Mouse (Mus musculus) ES-CJ7 (cell line): Measurements from ENCODE around the gene Abcc6.
A peak's percentile ranks its signal among the peaks of the same experiment; 100 is the strongest.
"Not testable (repeated sequence)": the region's sequence is repeated elsewhere in the genome, so short reads cannot be mapped to it uniquely, and the experiment has no call there.

Source experiments
- DNase-seq: peaks from one replicate; pipeline ENCODE4 v3.0.0; 2011; ENCODE audit warnings: low read depth, low spot score

Gene Abcc6

DNA sequence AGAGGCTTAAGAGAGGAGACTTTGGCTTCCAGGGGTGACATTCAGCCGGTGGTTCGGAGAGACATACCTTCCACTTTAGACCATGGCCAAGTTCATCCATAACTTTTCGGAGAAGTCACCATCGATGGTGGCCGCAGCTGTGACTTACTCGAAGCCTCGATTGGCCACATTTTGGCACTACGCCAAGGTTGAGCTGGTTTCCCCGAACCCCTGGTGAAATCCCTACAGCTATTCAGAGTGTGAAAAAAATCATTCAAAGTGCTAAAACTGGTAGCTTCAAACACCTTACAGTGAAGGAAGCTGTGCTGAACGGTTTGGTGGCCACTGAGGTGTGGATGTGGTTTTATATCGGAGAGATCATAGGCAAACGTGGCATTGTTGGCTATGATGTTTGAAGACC is 96.3 kb downstream of the Abcc6 start:
- DNase-seq: not testable (repeated sequence)

GRCm38 (mm10) chr7:45929688-45930087 is 100.4 kb downstream of the Abcc6 start:
- no peak for DNase-seq

DNA sequence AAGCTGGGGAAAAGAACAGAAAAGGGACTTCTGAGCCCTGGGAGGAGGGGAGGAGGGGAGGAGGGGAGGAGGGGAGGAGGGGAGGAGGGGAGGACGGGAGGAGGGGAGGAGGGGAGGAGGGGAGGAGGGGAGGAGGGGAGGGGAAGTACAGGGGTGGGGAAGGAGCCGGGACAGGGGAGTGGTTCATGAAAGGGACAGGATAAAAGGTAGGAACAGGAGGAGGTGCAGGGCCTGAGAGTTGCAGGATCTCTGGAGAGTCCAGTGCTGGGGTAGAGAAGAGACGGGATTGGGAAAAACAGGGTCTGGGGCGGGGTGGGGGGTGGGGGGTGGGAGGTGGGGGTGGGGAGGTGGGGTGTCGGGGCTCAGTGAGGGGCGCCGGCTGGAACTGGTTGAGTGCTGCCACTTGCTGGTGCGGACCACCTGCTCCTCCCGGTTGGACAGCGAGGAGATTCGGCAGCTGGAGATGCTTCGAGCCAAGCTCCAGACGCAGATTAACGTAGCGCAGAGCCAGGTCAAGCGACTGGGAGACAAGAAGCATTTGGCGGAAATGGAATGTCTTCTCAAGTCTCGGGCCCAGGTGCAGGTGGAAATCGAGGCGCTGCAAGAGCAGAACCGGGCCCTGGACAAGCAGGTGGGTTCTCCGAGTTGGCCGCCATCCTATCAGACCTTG is 101.3 kb downstream of the Abcc6 start:
- DNase-seq: peak; percentile 75

- DNase-seq: peak; percentile 76
Measured at GRCm38 (mm10) chr7:45924429-45924816, 105.7 kb downstream of the Abcc6 start.

DNA sequence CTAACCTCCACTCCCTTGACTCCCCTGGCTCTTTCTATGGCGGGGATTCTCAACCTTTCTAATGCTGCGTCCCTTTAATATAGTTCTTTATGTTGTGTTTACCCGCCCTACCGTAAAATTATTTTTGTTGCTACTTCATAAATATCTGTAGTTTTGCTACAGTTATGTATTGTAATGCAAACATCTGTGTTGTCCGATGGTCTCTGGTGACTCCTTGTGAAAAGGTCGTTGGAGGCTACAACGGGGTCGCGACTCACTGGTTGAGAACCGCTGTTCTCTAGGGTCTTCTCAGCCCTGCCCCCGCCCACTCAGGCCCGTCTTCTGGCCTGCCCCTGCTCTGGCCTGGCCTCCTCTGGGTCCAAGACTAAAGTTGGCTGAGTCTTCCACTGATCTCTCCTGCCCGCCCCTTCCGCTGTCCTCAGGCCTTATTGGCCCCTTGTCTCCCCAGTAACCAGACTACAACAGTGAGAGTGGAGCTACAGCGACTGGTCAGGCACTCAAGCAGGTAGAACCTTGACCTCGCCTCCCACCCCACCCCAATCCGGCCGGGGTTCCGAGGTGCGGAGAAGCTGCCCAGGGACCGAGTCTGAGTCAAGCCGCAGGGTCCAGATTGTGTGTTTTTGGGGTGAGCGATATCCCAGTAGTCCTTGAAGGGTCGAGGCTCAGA is 106.2 kb downstream of the Abcc6 start, which contains the start of gene Ccdc114:
Ccdc114 (plus strand) TSS at position 311 of the 667 bp plus-strand sequence.
- peak; percentile 84 for DNase-seq

GRCm38 (mm10) chr7:45922928-45923761 is 107.0 kb downstream of the Abcc6 start:
- peak; percentile 98 for DNase-seq

GRCm38 (mm10) chr7:45921950-45922600 is 108.0 kb downstream of the Abcc6 start:
- DNase-seq: no peak

- no peak for DNase-seq
Measured at GRCm38 (mm10) chr7:45921242-45921621, 108.9 kb downstream of the Abcc6 start, which contains the start of gene Emp3. Emp3 (minus strand) TSS chr7:45921404.

- no peak for DNase-seq
Measured at GRCm38 (mm10) chr7:45920583-45921241, 109.4 kb downstream of the Abcc6 start.

GRCm38 (mm10) chr7:45919761-45920160 is 110.3 kb downstream of the Abcc6 start:
- DNase-seq: no peak

- peak; percentile 65 for DNase-seq
Measured at GRCm38 (mm10) chr7:45919083-45919671, 110.9 kb downstream of the Abcc6 start.

DNA sequence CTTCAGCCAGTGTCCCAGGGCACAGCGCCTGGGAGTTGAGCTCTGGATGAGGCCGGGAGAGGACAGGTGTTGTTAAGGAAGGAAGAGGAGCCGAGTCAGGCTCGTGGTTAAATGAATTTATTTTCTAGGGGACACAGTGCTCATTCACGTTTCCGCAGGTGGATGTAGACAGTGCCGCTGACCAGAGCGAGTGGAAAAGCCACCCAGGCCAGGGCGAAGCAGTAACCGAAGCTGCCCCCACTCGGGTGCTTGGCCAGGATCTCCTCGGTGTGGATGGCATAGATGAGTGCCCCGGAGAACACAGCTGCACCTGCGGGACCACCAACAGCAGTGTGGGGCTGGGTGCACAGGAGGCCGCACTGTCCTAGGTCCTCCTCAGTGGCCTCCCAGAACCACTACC is 112.2 kb downstream of the Abcc6 start:
- no peak for DNase-seq
